Mouse (Mus musculus): ENCODE data around the gene Fhl3. TPM values are rescaled to one million over a fixed set of nuclear protein-coding genes. Genes with fewer than 3 reads are reported as not detected.

Gene Fhl3
- polyA plus RNA-seq, 1 experiment from 2014 or later = 14.2 TPM

GRCm38 (mm10) chr4:124714545-124715481 lies 14.3 kb downstream of the Fhl3 start, which contains the start of gene Sf3a3:
Gene Sf3a3 (plus strand): TSS chr4:124714776.
- H3K9me3 ChIP-seq = no peaks in the 10 kb centered on the region
- H3K27me3 ChIP-seq (replicated peaks) = no peaks in the 10 kb centered on the region
- peaks cover 24% of the 10 kb centered on the region for H3K36me3 ChIP-seq
- peak within 1 kb of the TSS; percentile 94 for H3K9ac ChIP-seq
- H3K4me1 ChIP-seq = peaks cover 17% of the 10 kb centered on the region
- peak within 1 kb of the TSS; percentile 78 for H3K4me2 ChIP-seq
- peak; percentile 91 for ATAC-seq (ENCODE audit: insufficient read depth, low FRiP score, low read depth)
- under 1% methylated on average over 57 of the region's 57 CpGs for WGBS
- H3K27ac ChIP-seq = peak within 1 kb of the TSS; percentile 63
- peak within 1 kb of the TSS; percentile 85 for H3K4me3 ChIP-seq (replicated peaks)

GRCm38 (mm10) chr4:124719101-124719500 lies 18.6 kb downstream of the Fhl3 start:
- ATAC-seq (ENCODE audit: insufficient read depth, low FRiP score, low read depth) = no peak
- H3K9ac ChIP-seq = no peak overlapping the region
- no peak overlapping the region for H3K4me2 ChIP-seq
- no peaks in the 10 kb centered on the region for H3K27me3 ChIP-seq (replicated peaks)
- H3K4me3 ChIP-seq (replicated peaks) = no peak overlapping the region
- WGBS = 91% methylated on average over 4 of the region's 4 CpGs
- no peak overlapping the region for H3K27ac ChIP-seq
- H3K36me3 ChIP-seq = peaks cover 51% of the 10 kb centered on the region
- H3K9me3 ChIP-seq = no peaks in the 10 kb centered on the region
- H3K4me1 ChIP-seq = peaks cover 10% of the 10 kb centered on the region

GRCm38 (mm10) chr4:124726121-124726520 lies 25.6 kb downstream of the Fhl3 start:
- H3K27me3 ChIP-seq (replicated peaks) = no peaks in the 10 kb centered on the region
- no peaks in the 10 kb centered on the region for H3K4me1 ChIP-seq
- no peak overlapping the region for H3K4me2 ChIP-seq
- no peak overlapping the region for H3K27ac ChIP-seq
- no peak for ATAC-seq (ENCODE audit: insufficient read depth, low FRiP score, low read depth)
- no peaks in the 10 kb centered on the region for H3K9me3 ChIP-seq
- no peak overlapping the region for H3K9ac ChIP-seq
- 94% methylated on average over 6 of the region's 6 CpGs for WGBS
- H3K36me3 ChIP-seq = peaks cover 65% of the 10 kb centered on the region
- no peak overlapping the region for H3K4me3 ChIP-seq (replicated peaks)

DNA sequence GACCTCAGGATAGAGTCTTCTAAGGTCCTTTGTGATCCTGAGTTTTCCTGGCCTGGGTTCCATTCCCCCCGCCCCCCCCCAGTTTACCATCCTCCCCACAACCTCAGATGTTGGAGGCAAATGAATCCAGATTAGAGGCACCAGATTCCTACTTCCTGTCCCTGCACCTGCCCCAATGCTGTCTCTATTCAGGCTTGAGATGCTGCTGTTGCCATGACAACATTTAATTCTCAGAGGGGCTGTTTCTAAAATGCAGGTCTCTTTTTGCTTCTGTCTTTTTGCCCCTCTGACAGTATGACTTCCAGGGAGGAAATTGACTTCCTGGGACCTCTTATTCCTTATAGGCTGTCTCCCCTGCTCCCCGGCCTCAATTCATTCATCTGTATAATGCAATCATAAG lies 36.5 kb downstream of the Fhl3 start:
- no peak for ATAC-seq (ENCODE audit: insufficient read depth, low FRiP score, low read depth)
- Histone ChIP-seq H3K36me3 (peaks cover 15% of the 10 kb centered on the region), H3K27ac (no peak overlapping the region), H3K4me3 (replicated peaks) (no peak overlapping the region), H3K9me3 (no peaks in the 10 kb centered on the region), H3K9ac (no peak overlapping the region), H3K4me2 (no peak overlapping the region), H3K27me3 (replicated peaks) (no peaks in the 10 kb centered on the region), H3K4me1 (no peaks in the 10 kb centered on the region)
- 57% methylated on average over 2 of the region's 2 CpGs for WGBS

DNA sequence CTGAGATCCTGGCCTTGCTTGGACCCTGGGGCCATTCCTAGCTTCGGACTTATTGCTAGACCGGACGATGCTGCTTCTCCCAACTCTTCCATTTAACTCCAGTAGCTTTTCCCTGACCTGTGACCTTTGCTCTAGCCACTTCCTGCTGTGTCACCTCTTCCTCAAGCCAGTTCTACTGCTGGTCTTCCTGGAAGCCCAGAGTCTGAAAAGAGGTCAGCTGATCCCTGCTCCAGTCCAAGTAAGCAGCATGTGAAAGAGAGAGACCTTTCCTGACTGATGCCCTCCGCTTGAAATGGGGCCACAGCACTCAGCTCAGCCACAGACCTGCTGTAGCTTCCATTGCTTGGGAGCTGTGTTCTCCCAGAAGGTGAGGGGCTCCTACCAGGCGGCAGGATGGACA lies 37.0 kb downstream of the Fhl3 start:
- no peak overlapping the region for H3K4me2 ChIP-seq
- H3K27me3 ChIP-seq (replicated peaks) = no peaks in the 10 kb centered on the region
- H3K36me3 ChIP-seq = peaks cover 11% of the 10 kb centered on the region; the same call in 1 of the 2 replicates
- ATAC-seq (ENCODE audit: insufficient read depth, low FRiP score, low read depth) = no peak
- 63% methylated on average over 5 of the region's 5 CpGs for whole genome bisulfite sequencing
- H3K27ac ChIP-seq = no peak overlapping the region
- no peak overlapping the region for H3K9ac ChIP-seq
- H3K4me3 ChIP-seq (replicated peaks) = no peak overlapping the region
- peaks cover 4% of the 10 kb centered on the region; the same call in 1 of the 2 replicates for H3K4me1 ChIP-seq
- no peaks in the 10 kb centered on the region for H3K9me3 ChIP-seq

- Histone ChIP-seq H3K27ac (no peak overlapping the region), H3K27me3 (replicated peaks) (no peaks in the 10 kb centered on the region), H3K9ac (no peak overlapping the region), H3K4me2 (no peak overlapping the region), H3K36me3 (0 out of 2 replicates have a peak, but pooled peaks cover 6% of the 10 kb centered on the region), H3K4me1 (peaks cover 4% of the 10 kb centered on the region; the same call in 1 of the 2 replicates), H3K9me3 (no peaks in the 10 kb centered on the region), H3K4me3 (replicated peaks) (no peak overlapping the region)
- no peak for ATAC-seq (ENCODE audit: insufficient read depth, low FRiP score, low read depth)
- 50% methylated on average over 4 of the region's 4 CpGs for WGBS
These were observed 37.5 kb downstream of the Fhl3 start for GRCm38 (mm10) chr4:124738013-124738412.

DNA sequence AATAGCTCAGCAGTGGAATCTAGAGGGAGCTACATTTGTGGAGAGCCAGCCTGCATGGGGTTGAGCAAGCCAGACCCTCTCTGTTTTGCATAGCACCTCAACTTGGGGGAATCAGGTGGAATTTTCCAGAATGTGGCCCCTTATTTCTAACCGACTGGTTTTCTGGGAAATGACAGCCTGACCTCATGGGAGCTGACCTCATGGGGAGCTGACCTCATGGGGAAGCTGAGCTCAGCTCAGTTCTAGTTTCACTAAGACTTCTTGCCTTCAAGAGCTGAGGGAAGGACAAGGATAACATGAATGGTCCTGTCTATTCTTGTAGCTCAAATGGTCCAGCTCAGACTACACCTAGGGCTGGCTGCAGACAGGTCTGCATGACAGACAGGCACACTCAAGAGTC lies 38.3 kb downstream of the Fhl3 start:
- Histone ChIP-seq H3K27ac (no peak overlapping the region), H3K9ac (no peak overlapping the region), H3K4me3 (replicated peaks) (no peak overlapping the region), H3K36me3 (no peaks in the 10 kb centered on the region), H3K9me3 (no peaks in the 10 kb centered on the region), H3K4me2 (no peak overlapping the region), H3K27me3 (replicated peaks) (no peaks in the 10 kb centered on the region), H3K4me1 (peaks cover 4% of the 10 kb centered on the region; the same call in 1 of the 2 replicates)
- ATAC-seq (ENCODE audit: insufficient read depth, low FRiP score, low read depth) = no peak
- WGBS = 56% methylated on average over 1 of the region's 1 CpGs

GRCm38 (mm10) chr4:124741376-124742343 lies 41.2 kb downstream of the Fhl3 start, which contains the start of gene Inpp5b:
Gene Inpp5b (plus strand): TSS chr4:124741850.
- Histone ChIP-seq H3K27me3 (replicated peaks) (no peaks in the 10 kb centered on the region), H3K4me3 (replicated peaks) (peak within 1 kb of the TSS; percentile 67), H3K9me3 (no peaks in the 10 kb centered on the region), H3K4me1 (peaks cover 4% of the 10 kb centered on the region; the same call in 1 of the 2 replicates), H3K4me2 (peak within 1 kb of the TSS; percentile 73), H3K27ac (peak within 1 kb of the TSS; percentile 36), H3K36me3 (no peaks in the 10 kb centered on the region), H3K9ac (peak within 1 kb of the TSS; percentile 54)
- WGBS = 12% methylated on average over 25 of the region's 25 CpGs
- ATAC-seq (ENCODE audit: insufficient read depth, low FRiP score, low read depth) = peak; percentile 89

DNA sequence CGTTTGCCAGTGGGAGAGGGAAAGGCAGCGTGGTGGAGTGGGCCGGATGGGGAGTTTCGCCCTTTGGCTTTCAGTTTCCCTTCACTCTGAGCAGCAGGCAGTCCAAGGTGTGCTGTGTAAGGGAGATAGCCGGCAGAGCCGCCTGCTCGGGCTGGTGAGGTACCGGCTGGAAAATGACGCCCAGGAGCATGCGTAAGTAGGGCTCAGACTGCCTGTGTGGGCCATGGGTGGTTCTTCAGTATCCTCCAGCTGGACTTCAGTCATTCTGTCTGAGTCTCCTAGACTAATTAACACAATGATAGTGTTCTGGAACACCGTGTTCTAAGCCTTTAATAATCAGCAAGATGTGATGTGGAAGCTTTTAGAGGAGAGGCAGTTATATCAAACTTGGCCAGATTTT lies 42.3 kb downstream of the Fhl3 start:
- no peaks in the 10 kb centered on the region for H3K9me3 ChIP-seq
- H3K27me3 ChIP-seq (replicated peaks) = no peaks in the 10 kb centered on the region
- 0 out of 2 replicates have a peak, but pooled peaks cover 5% of the 10 kb centered on the region for H3K36me3 ChIP-seq
- H3K4me3 ChIP-seq (replicated peaks) = no peak overlapping the region
- no peak overlapping the region for H3K4me2 ChIP-seq
- 87% methylated on average over 11 of the region's 11 CpGs for WGBS
- no peak overlapping the region for H3K9ac ChIP-seq
- no peak overlapping the region for H3K27ac ChIP-seq
- H3K4me1 ChIP-seq = peaks cover 4% of the 10 kb centered on the region; the same call in 1 of the 2 replicates
- no peak for ATAC-seq (ENCODE audit: insufficient read depth, low FRiP score, low read depth)

DNA sequence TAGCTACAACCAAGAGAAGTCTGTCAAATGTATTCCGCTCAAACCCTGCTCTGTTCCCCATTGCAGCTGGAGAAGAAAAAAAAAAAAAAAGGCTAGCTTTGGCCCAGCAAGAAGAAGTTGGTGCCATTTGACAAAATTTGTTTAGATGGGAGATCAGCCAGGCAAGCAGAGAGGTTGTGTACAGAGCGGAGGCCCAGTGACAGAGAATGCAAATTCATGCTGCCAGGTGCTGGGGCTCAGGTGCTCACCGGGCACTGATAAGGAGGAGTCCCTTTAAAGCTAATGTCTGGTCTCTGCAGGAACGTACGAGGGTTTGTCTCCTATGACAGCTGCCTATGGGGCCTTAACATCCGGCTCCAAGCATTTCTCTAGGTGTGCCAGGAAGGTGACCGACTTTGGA lies 46.1 kb downstream of the Fhl3 start:
- Histone ChIP-seq H3K27me3 (replicated peaks) (no peaks in the 10 kb centered on the region), H3K27ac (no peak overlapping the region), H3K4me1 (peaks cover 4% of the 10 kb centered on the region; the same call in 1 of the 2 replicates), H3K9ac (no peak overlapping the region), H3K4me2 (no peak overlapping the region), H3K4me3 (replicated peaks) (no peak overlapping the region), H3K9me3 (no peaks in the 10 kb centered on the region), H3K36me3 (0 out of 2 replicates have a peak, but pooled peaks cover 7% of the 10 kb centered on the region)
- 73% methylated on average over 7 of the region's 7 CpGs for WGBS
- ATAC-seq (ENCODE audit: insufficient read depth, low FRiP score, low read depth) = no peak

DNA sequence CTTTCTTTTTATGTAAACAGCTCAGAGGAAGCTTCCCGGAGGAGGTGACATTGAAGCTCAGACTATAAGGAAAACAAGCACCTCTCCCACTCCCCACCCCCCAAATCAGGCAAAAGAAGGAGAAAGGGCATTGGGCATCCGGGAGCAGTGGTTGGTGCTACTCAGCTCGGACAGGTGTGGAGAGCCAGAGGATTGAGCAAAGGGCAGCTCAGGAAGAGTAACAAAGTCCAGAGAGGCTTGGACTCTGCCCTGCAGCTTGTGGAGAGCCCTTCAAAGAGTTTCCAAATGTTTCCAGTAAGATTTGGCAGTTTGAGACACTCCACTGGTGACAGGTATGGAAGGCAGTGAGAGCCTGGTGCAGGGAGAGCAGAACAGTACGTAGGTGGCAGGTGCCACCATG lies 47.4 kb downstream of the Fhl3 start:
- no peaks in the 10 kb centered on the region for H3K9me3 ChIP-seq
- no peak overlapping the region for H3K4me3 ChIP-seq (replicated peaks)
- WGBS = 57% methylated on average over 4 of the region's 4 CpGs
- 0 out of 2 replicates have a peak, but pooled peaks cover 7% of the 10 kb centered on the region for H3K36me3 ChIP-seq
- H3K4me2 ChIP-seq = no peak overlapping the region
- no peak for ATAC-seq (ENCODE audit: insufficient read depth, low FRiP score, low read depth)
- no peaks in the 10 kb centered on the region for H3K27me3 ChIP-seq (replicated peaks)
- no peak overlapping the region for H3K27ac ChIP-seq
- H3K9ac ChIP-seq = no peak overlapping the region
- H3K4me1 ChIP-seq = peaks cover 9% of the 10 kb centered on the region
